Mouse (Mus musculus) ovary, postnatal 10 days (tissue): ENCODE results near the gene Gm32742.

Experiments used
- DNase-seq: peaks from one replicate; pipeline ENCODE4 v3.0.0; 2022; ENCODE audit warnings: low spot score

Gene Gm32742

GRCm38 (mm10) chr9:51165312-51166180 lies at the start of gene Gm32742:
Gene Gm32742, minus strand, starts transcription at chr9:51165517.
- no peak for DNase-seq

GRCm38 (mm10) chr9:51213729-51214237 lies 48.5 kb upstream of the Gm32742 start:
- no peak for DNase-seq

- no peak for DNase-seq
These were observed 47.9 kb upstream of the Gm32742 start, which contains the start of gene Pou2af1 for GRCm38 (mm10) chr9:51213023-51213728. Gene Pou2af1, plus strand, starts transcription at chr9:51213708.

GRCm38 (mm10) chr9:51211191-51211590 lies 45.9 kb upstream of the Gm32742 start:
- DNase-seq = no peak

- no peak for DNase-seq
These were observed 43.6 kb upstream of the Gm32742 start for GRCm38 (mm10) chr9:51208974-51209332.

- no peak for DNase-seq
These were observed 29.5 kb upstream of the Gm32742 start for GRCm38 (mm10) chr9:51194790-51195189.

- no peak for DNase-seq
These were observed 25.3 kb upstream of the Gm32742 start for GRCm38 (mm10) chr9:51190655-51191054.

- DNase-seq = no peak
These were observed 20.6 kb upstream of the Gm32742 start for GRCm38 (mm10) chr9:51185871-51186270.

- DNase-seq = no peak
These were observed 20.1 kb upstream of the Gm32742 start for GRCm38 (mm10) chr9:51185386-51185785.

GRCm38 (mm10) chr9:51182716-51183710 lies 17.7 kb upstream of the Gm32742 start:
- DNase-seq = no peak

- DNase-seq = no peak
These were observed 15.3 kb upstream of the Gm32742 start for GRCm38 (mm10) chr9:51180621-51181020.

- no peak for DNase-seq
These were observed 13.0 kb upstream of the Gm32742 start for GRCm38 (mm10) chr9:51178297-51178696.

GRCm38 (mm10) chr9:51175722-51176121 lies 10.4 kb upstream of the Gm32742 start:
- no peak for DNase-seq

- no peak for DNase-seq
These were observed 9.7 kb upstream of the Gm32742 start for GRCm38 (mm10) chr9:51174890-51175464.

GRCm38 (mm10) chr9:51170298-51170697 lies 5.0 kb upstream of the Gm32742 start:
- DNase-seq = no peak

GRCm38 (mm10) chr9:51169133-51169532 lies 3.8 kb upstream of the Gm32742 start:
- DNase-seq = no peak

- no peak for DNase-seq
These were observed 3.4 kb upstream of the Gm32742 start for GRCm38 (mm10) chr9:51168698-51169097.

- no peak for DNase-seq
These were observed 2.6 kb upstream of the Gm32742 start for GRCm38 (mm10) chr9:51167954-51168353.

- DNase-seq = no peak
These were observed 1.3 kb downstream of the Gm32742 start for GRCm38 (mm10) chr9:51163989-51164388.

GRCm38 (mm10) chr9:51161771-51162388 lies 3.4 kb downstream of the Gm32742 start:
- peak; percentile 35 for DNase-seq
